Mouse (Mus musculus): ENCODE results near the gene Tapt1. TPM values are rescaled to one million over a fixed set of nuclear protein-coding genes. Genes with fewer than 3 reads are reported as not detected.

Gene Tapt1
- total RNA-seq, 2 experiments from 2014 or later = 200 to 235 TPM

GRCm38 (mm10) chr5:44239187-44240136, 13.0 kb upstream of the Tapt1 start:
- ATAC-seq (replicated peaks; ENCODE audit: low FRiP score, poor library complexity, severe bottlenecking) = no peak

GRCm38 (mm10) chr5:44238201-44238600, 11.8 kb upstream of the Tapt1 start:
- ATAC-seq (replicated peaks; ENCODE audit: low FRiP score, poor library complexity, severe bottlenecking) = no peak

GRCm38 (mm10) chr5:44234606-44235005, 8.2 kb upstream of the Tapt1 start:
- no peak for ATAC-seq (replicated peaks; ENCODE audit: low FRiP score, poor library complexity, severe bottlenecking)

DNA sequence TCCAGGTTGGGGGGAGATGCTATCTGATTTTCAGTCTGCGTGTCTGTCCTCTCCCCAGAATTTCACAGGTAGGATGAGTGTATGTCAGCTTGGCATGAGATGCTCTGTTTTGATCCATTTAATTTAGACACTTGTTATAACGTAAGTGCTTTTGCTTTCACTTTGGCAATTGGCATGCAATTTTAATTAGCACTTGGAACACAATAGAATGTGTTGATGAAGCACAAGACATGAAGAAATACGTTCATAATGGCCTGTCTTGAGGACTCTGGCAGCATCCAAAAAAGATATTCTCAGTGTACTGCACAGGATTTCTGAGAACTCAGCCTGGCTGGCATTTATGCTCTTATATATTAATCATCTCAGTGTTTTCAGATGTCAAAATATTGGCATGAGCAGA, 7.5 kb upstream of the Tapt1 start:
- no peak for ATAC-seq (replicated peaks; ENCODE audit: low FRiP score, poor library complexity, severe bottlenecking)

DNA sequence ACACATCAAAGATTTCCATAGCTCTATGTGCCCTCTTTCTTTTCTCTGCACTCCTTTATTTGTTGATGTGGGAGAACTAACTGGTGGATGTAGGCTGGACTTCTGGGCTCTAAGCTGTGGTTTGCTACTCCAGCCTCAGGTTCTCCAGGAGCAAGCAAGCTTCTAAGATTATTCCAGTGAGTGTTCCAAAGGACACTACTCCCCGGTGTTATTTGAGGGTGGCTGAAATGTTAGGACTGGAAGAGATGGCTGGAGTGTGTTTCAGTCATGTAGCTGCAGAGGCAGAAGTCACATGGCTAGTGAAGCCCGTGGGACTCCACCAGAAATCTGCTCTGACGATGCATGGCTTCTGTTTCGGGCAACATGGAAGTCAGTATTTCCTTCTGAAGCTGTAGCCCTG, 2.3 kb upstream of the Tapt1 start:
- no peak for ATAC-seq (replicated peaks; ENCODE audit: low FRiP score, poor library complexity, severe bottlenecking)

DNA sequence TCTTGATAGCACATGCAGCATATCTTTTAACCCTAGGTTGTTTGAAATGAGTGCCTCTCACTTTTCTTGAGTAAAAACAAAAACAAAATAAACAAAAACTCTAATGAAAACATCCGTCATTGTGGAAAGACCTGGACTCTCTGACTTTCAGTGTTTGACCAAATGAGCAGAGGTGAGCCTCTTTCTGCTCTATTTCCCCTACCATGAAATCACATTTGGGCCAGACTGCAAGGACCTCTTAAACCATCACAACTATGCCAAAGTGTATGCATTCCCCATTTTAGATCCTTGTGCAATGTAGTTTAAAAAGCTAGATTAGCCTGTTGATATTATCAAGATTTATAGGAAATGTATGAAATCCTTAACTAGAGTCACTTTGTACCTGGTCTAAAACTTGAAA, 1.9 kb upstream of the Tapt1 start:
- no peak for ATAC-seq (replicated peaks; ENCODE audit: low FRiP score, poor library complexity, severe bottlenecking)

GRCm38 (mm10) chr5:44227462-44227840, 1.0 kb upstream of the Tapt1 start:
- 0 out of 2 replicates have a peak, but pooled peaks have one; percentile 23 for ATAC-seq (replicated peaks; ENCODE audit: low FRiP score, poor library complexity, severe bottlenecking)

DNA sequence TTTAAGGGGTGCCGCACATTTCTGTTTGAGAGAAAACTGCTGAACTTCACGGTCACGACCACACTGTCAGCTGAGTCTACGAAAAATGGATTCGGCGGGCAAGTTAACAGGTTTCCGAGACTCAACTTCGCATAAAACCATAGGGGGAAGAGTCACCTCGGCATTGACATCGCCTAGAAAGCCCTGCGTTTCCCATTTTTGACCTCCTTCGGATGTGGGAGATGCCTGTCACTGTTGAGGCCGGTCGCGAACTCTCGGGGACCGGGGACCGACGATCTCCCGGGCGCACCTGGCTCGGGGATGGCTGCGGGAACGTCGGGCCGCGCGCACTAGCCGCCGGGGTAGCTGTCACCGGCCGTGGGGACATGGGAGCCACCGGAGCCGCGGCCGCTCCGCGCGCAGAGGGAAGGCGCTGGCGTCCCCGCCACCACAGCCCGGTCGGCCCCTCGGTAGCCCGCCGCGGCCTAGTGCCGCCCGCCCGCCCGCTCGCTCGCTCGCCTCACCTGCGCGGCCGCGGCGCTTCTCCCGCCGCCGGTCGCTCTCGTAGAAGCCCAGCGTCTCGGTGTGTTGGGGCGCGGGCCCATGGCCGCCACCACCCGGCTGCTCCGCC, 410 bp downstream of the Tapt1 start:
- no peak for ATAC-seq (replicated peaks; ENCODE audit: low FRiP score, poor library complexity, severe bottlenecking)

DNA sequence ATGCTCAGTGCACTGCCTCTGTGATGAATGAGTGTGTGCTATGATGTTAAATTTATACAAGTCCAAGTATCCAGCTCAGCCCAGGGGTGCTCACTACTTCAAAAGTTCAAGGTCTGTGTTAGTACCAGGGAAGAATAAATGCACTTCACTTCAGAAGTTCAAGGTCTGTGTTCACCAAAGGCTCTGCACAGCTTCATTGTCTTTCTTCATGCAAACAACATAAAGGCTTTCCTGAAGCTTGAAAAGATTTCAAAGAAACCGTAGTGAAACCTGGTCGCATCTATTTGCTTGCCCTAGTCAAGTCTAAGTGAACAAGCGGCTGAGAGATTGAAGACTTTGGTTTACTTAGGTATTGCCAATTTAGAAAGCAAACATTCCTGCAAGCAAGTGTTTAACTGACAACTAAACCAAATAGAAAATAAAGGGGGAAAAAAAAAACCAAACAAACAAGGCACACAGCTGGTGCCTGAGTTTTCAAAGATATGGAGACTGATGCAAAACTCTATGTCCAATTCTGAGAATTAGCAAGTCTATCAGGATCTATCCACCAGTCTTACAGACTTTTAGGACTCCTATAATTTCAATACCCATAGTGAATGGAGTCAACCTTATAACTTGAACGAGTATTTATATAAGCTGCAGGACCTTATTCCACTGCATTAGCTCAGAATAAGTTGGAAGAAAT, 1.4 kb downstream of the Tapt1 start:
- no peak for ATAC-seq (replicated peaks; ENCODE audit: low FRiP score, poor library complexity, severe bottlenecking)

- ATAC-seq (replicated peaks; ENCODE audit: low FRiP score, poor library complexity, severe bottlenecking) = peak; percentile 64
Measured at GRCm38 (mm10) chr5:44224251-44224650, 2.2 kb downstream of the Tapt1 start.

DNA sequence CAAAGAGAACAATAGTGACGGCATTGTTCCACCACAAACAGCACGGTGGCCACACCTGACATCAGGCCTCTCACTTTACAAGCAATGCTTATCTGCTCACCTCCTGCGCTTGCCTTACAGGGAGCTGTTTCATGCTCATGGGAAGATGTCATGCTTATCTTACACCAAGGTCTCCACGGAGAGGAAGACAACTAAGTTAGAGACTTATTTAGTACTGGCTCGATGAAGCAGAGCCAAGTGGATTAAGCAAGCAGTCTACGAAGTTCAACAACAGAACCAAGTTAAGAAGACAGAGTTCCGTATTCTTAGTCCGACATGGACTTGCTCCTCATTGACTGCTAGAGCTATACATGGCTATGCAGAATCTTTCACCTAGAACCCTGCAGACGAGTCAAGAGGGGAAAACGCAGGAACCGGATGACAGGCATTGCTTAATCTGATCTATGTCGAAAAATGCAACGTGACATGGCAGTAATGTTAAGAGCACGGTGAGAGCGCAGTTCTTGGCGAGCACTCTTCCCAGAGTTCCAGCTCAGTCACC, 3.0 kb downstream of the Tapt1 start:
- ATAC-seq (replicated peaks; ENCODE audit: low FRiP score, poor library complexity, severe bottlenecking) = peak; percentile 70

GRCm38 (mm10) chr5:44220430-44220829, 6.0 kb downstream of the Tapt1 start:
- ATAC-seq (replicated peaks; ENCODE audit: low FRiP score, poor library complexity, severe bottlenecking) = no peak

- ATAC-seq (replicated peaks; ENCODE audit: low FRiP score, poor library complexity, severe bottlenecking) = no peak
Measured at GRCm38 (mm10) chr5:44219871-44220270, 6.6 kb downstream of the Tapt1 start.

- ATAC-seq (replicated peaks; ENCODE audit: low FRiP score, poor library complexity, severe bottlenecking) = no peak
Measured at GRCm38 (mm10) chr5:44218483-44218882, 7.9 kb downstream of the Tapt1 start.

GRCm38 (mm10) chr5:44217685-44218041, 8.8 kb downstream of the Tapt1 start:
- no peak for ATAC-seq (replicated peaks; ENCODE audit: low FRiP score, poor library complexity, severe bottlenecking)

GRCm38 (mm10) chr5:44217041-44217684, 9.3 kb downstream of the Tapt1 start:
- no peak for ATAC-seq (replicated peaks; ENCODE audit: low FRiP score, poor library complexity, severe bottlenecking)

DNA sequence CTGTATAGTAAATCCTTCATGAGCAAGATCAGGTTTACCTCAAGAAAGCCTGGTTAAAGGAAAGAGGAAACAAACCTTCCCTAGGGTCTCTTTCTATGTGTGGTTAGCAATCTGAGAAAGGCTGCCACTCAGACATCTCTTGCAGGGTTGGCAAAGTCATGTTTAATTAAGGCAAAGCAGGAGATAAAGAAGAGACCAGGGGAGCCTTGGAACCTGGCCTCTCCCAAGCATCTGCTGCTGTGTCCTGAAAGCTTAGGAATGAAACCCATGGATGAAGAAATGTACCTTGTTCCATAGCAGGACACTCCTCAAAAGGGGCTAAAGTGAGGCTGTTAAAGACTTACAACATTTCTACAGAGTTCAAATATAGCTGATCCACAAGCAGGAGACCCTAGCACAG, 11.3 kb downstream of the Tapt1 start:
- ATAC-seq (replicated peaks; ENCODE audit: low FRiP score, poor library complexity, severe bottlenecking) = no peak

DNA sequence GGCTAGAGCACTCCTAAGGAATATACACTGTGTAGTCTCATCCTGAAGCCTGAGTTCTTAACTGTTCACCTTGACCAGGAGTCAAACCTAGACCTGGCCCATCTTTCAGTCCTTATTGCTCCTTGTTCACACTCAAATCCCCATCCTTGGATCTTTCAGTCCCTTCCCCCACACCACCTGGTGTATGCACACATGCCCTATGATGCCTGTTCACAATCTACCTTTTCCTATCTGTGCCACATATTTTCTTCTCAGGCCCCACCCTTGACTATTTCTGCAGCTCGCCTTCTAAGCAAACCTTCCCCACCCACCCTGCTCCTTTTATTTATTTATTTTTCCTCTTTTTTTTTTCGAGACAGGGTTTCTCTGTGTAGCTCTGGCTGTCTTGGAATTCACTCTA, 12.4 kb downstream of the Tapt1 start:
- no peak for ATAC-seq (replicated peaks; ENCODE audit: low FRiP score, poor library complexity, severe bottlenecking)

GRCm38 (mm10) chr5:44213391-44213790, 13.0 kb downstream of the Tapt1 start:
- ATAC-seq (replicated peaks; ENCODE audit: low FRiP score, poor library complexity, severe bottlenecking) = no peak

DNA sequence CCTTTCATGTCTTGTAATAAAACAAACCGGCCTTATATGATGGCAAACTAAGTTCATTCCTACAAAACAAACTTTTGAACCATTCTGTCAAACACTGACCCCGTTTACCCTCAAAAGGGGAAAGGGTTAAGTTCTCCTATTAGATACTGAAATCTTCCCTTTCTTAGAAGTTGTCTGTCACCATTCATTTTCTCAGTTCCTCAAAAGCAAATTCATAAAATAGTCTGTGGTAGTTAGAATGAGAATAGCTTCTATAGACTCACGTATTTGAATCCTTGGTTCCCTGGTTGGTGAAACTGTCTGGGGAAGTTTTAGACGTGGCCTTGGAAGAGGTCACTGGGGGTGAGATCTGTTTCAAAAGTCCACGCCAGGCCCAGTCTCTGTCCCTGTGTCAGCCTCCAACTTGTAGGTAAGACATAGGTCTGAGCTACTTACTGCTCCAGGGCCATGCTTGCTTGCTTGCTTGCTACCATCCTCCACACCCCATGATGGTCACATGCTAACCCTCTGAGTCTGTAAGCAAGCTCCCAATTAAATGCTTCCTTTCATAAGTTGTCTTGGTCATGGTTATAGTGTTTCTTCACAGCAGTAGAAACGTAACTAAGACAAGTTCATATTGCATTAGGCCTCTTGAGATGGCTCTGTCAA, 14.5 kb downstream of the Tapt1 start:
- ATAC-seq (replicated peaks; ENCODE audit: low FRiP score, poor library complexity, severe bottlenecking) = no peak

All from erythroid progenitor cell, adult 5-6 weeks (primary cell).